In the genomic region with DNA sequence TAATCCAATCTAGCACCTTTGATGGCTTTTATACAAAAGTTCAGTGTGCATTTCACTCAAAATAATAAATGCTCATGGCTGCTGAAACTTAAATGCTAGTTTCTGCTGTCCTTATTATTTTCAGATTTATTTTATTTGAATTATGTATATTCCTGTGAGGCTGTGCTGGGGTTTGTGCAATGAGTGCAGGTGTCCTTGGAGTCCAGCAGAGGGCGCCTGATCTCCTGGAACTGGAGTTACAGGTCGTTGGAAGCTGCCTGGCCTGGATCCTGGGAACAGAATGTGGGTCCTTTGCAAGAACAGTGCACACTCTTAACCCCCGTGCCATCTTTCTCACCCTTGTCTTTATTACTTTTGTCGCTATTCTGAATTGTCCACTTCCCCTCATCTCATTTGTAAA, we compare ENCODE assay signal across 18 mouse cellular contexts. TPM values are rescaled to one million over a fixed set of nuclear protein-coding genes. Genes with fewer than 3 reads are reported as not detected.
DNase-seq lines count a peak whose midpoint lies in the region; ATAC-seq and TF ChIP-seq lines count a peak whose summit lies in the region.
"Had no signal": no experiment of that assay in that cellular context is flagged by ENCODE, and none has a peak within 500 bp of the region (broad histone marks: within the 10 kb centered on the region; RNA-seq: fewer than 3 reads in every experiment).

No protein-coding gene starts in this region.

- peak; percentile 74 for ATAC-seq in megakaryocyte, adult 5-6 weeks (ENCODE audit: poor library complexity, severe bottlenecking)
- no peak for ATAC-seq in cerebellum, adult (ENCODE audit: insufficient number of reproducible peaks, low FRiP score, low TSS enrichment)

- H3K4me3 ChIP-seq in lung, adult 2 months (replicated peaks; ENCODE audit: extremely low read depth, low read depth, low read length) = peak overlapping the region; percentile 31
- no peak overlapping the region for H3K4me3 ChIP-seq in ES-E14 (ENCODE audit: insufficient read depth in 1 of 2, low read depth in 1 of 2, low read length in 2 of 2, poor library complexity in 1 of 2, severe bottlenecking in 1 of 2)
- H3K4me3 ChIP-seq: forebrain, embryonic 12.5 days; limb, embryonic 15.5 days; midbrain, embryonic 12.5 days; neural tube, embryonic 15.5 days; stomach, embryonic 15.5 days had no signal

- intact Hi-C loops in heart, postnatal 25 days (cut with DNase I) = loop anchor here (5.0 kb wide), 2 partner anchors 49 to 61 kb away; no protein-coding TSS in a partner anchor

- in situ Hi-C loops in ES-E14 (cut with MboI; ENCODE audit: low sequenced_read_pairs in 2 of 2, unreplicated experiment in 2 of 2) = no loop called here

- peak; percentile 39 for DNase-seq in heart, adult 11 months
- no peak for DNase-seq in heart, postnatal 25 days (ENCODE audit: low spot score)
- no peak for DNase-seq in lung, adult 2 months
- no peak for DNase-seq in lung, postnatal 14 days
- DNase-seq in ES-E14 (ENCODE audit: low read depth, low spot score) = peak; percentile 54
- DNase-seq in frontal cortex, postnatal 14 days (ENCODE audit: low spot score in 2 of 2) = no peak
- DNase-seq: adrenal gland, adult 2 months; cerebellum, adult 8-10 months; gastrocnemius, postnatal 36 days; heart, postnatal 14 days; right cerebral cortex, postnatal 25 days had no signal

- peak; percentile 60 for TF ChIP-seq CTCF in lung, adult 2 months (IDR thresholded peaks at IDR 0.05; ENCODE audit: insufficient read depth, low read length)

- no peak overlapping the region for H3K27ac ChIP-seq in ES-E14 (ENCODE audit: insufficient read depth, low read depth, low read length, poor library complexity, severe bottlenecking)
- H3K27ac ChIP-seq: forebrain, embryonic 12.5 days; limb, embryonic 15.5 days; midbrain, embryonic 12.5 days; neural tube, embryonic 15.5 days; stomach, embryonic 15.5 days had no signal

- H3K9ac ChIP-seq in ES-E14 (ENCODE audit: insufficient read depth, low read depth, low read length, poor library complexity, severe bottlenecking) = no peak overlapping the region
- H3K9ac ChIP-seq: forebrain, embryonic 12.5 days; limb, embryonic 15.5 days; midbrain, embryonic 12.5 days; neural tube, embryonic 15.5 days; stomach, embryonic 15.5 days had no signal

- H3K36me3 ChIP-seq in ES-E14 (ENCODE audit: control insufficient read depth, insufficient read depth, low read length, poor library complexity, severe bottlenecking) = no peaks in the 10 kb centered on the region
- H3K36me3 ChIP-seq: forebrain, embryonic 12.5 days; midbrain, embryonic 12.5 days had no signal

- no peaks in the 10 kb centered on the region; the same call in 1 of the 2 replicates for H3K4me1 ChIP-seq in lung, adult 2 months (ENCODE audit: control insufficient read depth, insufficient read depth, low read length)
- H3K4me1 ChIP-seq in ES-E14 (ENCODE audit: control insufficient read depth in 2 of 2, insufficient read depth in 2 of 2, low read length in 2 of 2, poor library complexity in 1 of 2) = no peaks in the 10 kb centered on the region

- H3K9me3 ChIP-seq in ES-E14 (ENCODE audit: control insufficient read depth, insufficient read depth, low read depth, low read length) = no peaks in the 10 kb centered on the region
- H3K9me3 ChIP-seq: limb, embryonic 15.5 days; midbrain, embryonic 12.5 days; stomach, embryonic 15.5 days had no signal

- TF ChIP-seq POLR2A in lung, adult 2 months (IDR thresholded peaks at IDR 0.05; ENCODE audit: borderline replicate concordance, extremely low read depth, low read depth, low read length) = peak; percentile 42; the same call in 1 of the 2 replicates

- 67% methylated on average over 4 of the region's 4 CpGs for WGBS in lung, adult 2 months

TF ChIP-seq in ES-E14, 5 proteins besides CTCF, POLR2A, EP300 and RAD21:
- no peak for TF ChIP-seq MAFK (IDR thresholded peaks at IDR 0.05; ENCODE audit: insufficient read depth, low read depth, low read length)
- TF ChIP-seq HCFC1 (IDR thresholded peaks at IDR 0.05; ENCODE audit: borderline replicate concordance, insufficient read depth, low read length) = no peak
- no peak for TF ChIP-seq ZNF384 (IDR thresholded peaks at IDR 0.05; ENCODE audit: low read depth, low read length)
- TF ChIP-seq CHD2 (IDR thresholded peaks at IDR 0.05; ENCODE audit: low read depth, low read length) = no peak
- no peak for TF ChIP-seq ZC3H11A (IDR thresholded peaks at IDR 0.05; ENCODE audit: borderline replicate concordance, low read depth, low read length)

RNA-seq across cellular contexts. Expression of gene Tmem100, which starts 6.3 kb away (rescaled TPM):
- total RNA-seq in heart, postnatal 25 days (2021) = 10 to 100 TPM; 16.9 to 23.8 TPM
- polyA plus RNA-seq in lung, adult 2 months (2012; rRNA removed) = 169 and 219 TPM in 2 replicates
- 0.11 and 0.18 TPM in 2 replicates for total RNA-seq in ES-E14 (2012; rRNA removed)
- total RNA-seq in megakaryocyte, adult 5-6 weeks (2015) = 0.36 TPM in 1 of 2 replicates, not detected in the other
- total RNA-seq in megakaryocyte, adult 5-6 weeks (2017) = not detected in 2 replicates

RNA-seq across cellular contexts. Expression of gene Pctp, which starts 33.7 kb away (rescaled TPM):
- 1 to 10 TPM; 4.0 TPM for total RNA-seq in heart, postnatal 25 days (2021)
- 3.0 and 3.1 TPM in 2 replicates for polyA plus RNA-seq in lung, adult 2 months (2012; rRNA removed)
- 2.3 and 4.2 TPM in 2 replicates for total RNA-seq in ES-E14 (2012; rRNA removed)
- 7.2 and 9.7 TPM in 2 replicates for total RNA-seq in megakaryocyte, adult 5-6 weeks (2015)
- total RNA-seq in megakaryocyte, adult 5-6 weeks (2017) = 15.3 and 17.7 TPM in 2 replicates

Comparison
In these comparisons a context has a peak if more than half of its experiments do, and no peak if none do; other contexts are left out.
1. DNase-seq: peak in heart, adult 11 months (single experiment) and ES-E14 (single experiment); none in heart, postnatal 25 days (single experiment), lung, adult 2 months (single experiment), lung, postnatal 14 days (single experiment) and frontal cortex, postnatal 14 days (0 of 2).
2. RNA of gene Tmem100, which starts 6.3 kb away (total RNA-seq): 16.9 to 23.8 TPM in heart, postnatal 25 days; 0.36 TPM in megakaryocyte, adult 5-6 weeks and 0.11 to 0.18 TPM in ES-E14; every median in the first group is over 10 times any median in the second.